Mouse (Mus musculus) heart, adult 2 months (tissue): Measurements from ENCODE around the gene Dnase1l2.

Source experiments
- EP300 ChIP-seq: fragments of 200-500 bp; IDR thresholded peaks from 2 replicates; pipeline ENCODE4 v1.6.1; 2011; ENCODE audit warnings: low read depth, low read length, control low read depth; ENCODE audit not compliant: insufficient read depth
- POLR2A ChIP-seq: fragments of 200-500 bp; IDR thresholded peaks from 2 replicates; pipeline ENCODE4 v1.6.1; 2011; ENCODE audit warnings: mild to moderate bottlenecking, low read depth, low read length, control low read depth; ENCODE audit not compliant: insufficient read depth

- TF ChIP-seq POLR2A (no peak), EP300 (no peak)
Measured at GRCm38 (mm10) chr17:24480201-24480826, 37.4 kb upstream of the Dnase1l2 start.
